Mouse (Mus musculus) inflammation-experienced regulatory T-cells, adult 6 months (primary cell): ENCODE results near the gene Zfp60. TPM values are rescaled to one million over a fixed set of nuclear protein-coding genes. Genes with fewer than 3 reads are reported as not detected.

Source experiments
- ATAC-seq: one replicate; pipeline ENCODE4 v1.8.0; 2017
- polyA plus RNA-seq, 3 experiments: library from polyadenylated mRNA; unstranded; fragments of 100-300 nt; shearing (Covaris generic); gene quantifications; one replicate each; pipeline ENCODE4 v1.2.1; 2017

Zfp60 gene
- polyA plus RNA-seq, 3 experiments from 2014 or later: 7.2 to 12.6 (median 8.5) TPM

DNA sequence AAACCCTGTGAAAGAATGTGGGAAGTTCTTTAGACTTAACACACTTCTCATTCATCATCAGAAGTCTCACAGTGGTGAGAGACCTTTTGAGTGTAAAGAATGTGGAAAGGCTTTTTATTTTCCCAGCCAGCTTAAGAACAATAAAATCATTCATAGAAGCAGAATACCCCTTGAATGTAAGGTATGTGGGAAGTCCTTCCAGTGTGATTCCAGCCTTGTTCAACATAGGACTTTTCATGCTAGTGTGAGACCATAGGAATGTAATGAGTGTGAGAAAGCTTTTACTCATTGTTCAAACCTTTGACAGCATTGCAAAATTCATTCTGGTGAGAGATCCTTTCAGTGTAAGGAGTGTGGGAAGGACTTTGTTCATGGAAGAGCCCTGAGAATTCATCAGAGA is 63.4 kb downstream of the Zfp60 start:
- ATAC-seq: no peak

- no peak for ATAC-seq
Observed at GRCm38 (mm10) chr7:27797906-27798811, 67.0 kb downstream of the Zfp60 start.

DNA sequence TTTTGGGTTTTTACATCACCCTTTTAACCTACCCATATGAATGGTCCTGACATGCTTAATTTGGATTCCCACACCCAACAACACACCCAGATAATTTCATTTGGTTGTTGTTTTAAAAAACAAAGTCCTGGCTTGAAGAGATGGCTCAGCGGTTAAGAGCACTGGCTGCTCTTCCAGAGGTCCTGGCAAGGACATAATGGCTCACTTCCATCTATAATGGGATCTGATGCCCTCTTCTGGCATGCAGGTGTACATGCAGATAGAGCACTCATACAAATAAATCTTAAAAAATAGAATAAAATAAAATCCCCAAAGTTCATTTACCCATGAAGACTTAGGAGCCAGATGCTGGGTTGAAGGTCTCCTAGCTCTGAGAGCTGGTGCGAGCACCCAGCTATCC is 69.9 kb downstream of the Zfp60 start:
- ATAC-seq: no peak

GRCm38 (mm10) chr7:27802986-27803385 is 71.8 kb downstream of the Zfp60 start:
- ATAC-seq: no peak

Other genes with a start within 250 kb of the Zfp60 start
- 10 to 100 TPM; 38.7 to 44.4 (median 40.2) TPM for gene Sertad1, start 244.5 kb upstream of the Zfp60 start, polyA plus RNA-seq
- under 1 TPM; 0.24 to 0.52 (median 0.30) TPM for gene Prx, start 232.1 kb upstream of the Zfp60 start, polyA plus RNA-seq
- gene Hipk4, start 208.1 kb upstream of the Zfp60 start, polyA plus RNA-seq: under 1 TPM; 0.20 to 0.33 (median 0.23) TPM
- 100 to 1,000 TPM; 155 to 246 (median 192) TPM for gene Pld3, start 178.2 kb upstream of the Zfp60 start, polyA plus RNA-seq
- 10 to 100 TPM; 16.4 to 24.4 (median 21.4) TPM for gene 2310022A10Rik, start 178.2 kb upstream of the Zfp60 start, polyA plus RNA-seq
- gene Akt2, start 139.8 kb upstream of the Zfp60 start, polyA plus RNA-seq: 10 to 100 TPM; 41.6 to 51.3 (median 43.1) TPM
- gene Ttc9b, start 77.5 kb upstream of the Zfp60 start, polyA plus RNA-seq: not detected
- 1 to 10 TPM in 1 of 3 experiments, under 1 TPM in 2; 0.88 to 1.4 (median 0.91) TPM for gene Map3k10, start 56.8 kb upstream of the Zfp60 start, polyA plus RNA-seq
- 1 to 10 TPM; 1.9 to 3.5 (median 3.3) TPM for gene Zfp607b, start 42.0 kb upstream of the Zfp60 start, polyA plus RNA-seq
- gene Zfp626, start 75.8 kb downstream of the Zfp60 start, polyA plus RNA-seq: 1 to 10 TPM; 6.0 to 9.0 (median 6.5) TPM
- 1 to 10 TPM; 5.8 to 8.0 (median 6.9) TPM for gene Zfp59, start 107.2 kb downstream of the Zfp60 start, polyA plus RNA-seq
- gene Zfp607a, start 126.1 kb downstream of the Zfp60 start, polyA plus RNA-seq: 10 to 100 TPM in 1 of 3 experiments, 1 to 10 TPM in 2; 5.8 to 11.0 (median 8.7) TPM
- gene Zfp974, start 198.1 kb downstream of the Zfp60 start, polyA plus RNA-seq: 1 to 10 TPM; 3.5 to 9.8 (median 7.0) TPM
- 10 to 100 TPM; 31.7 to 39.9 (median 33.7) TPM for gene Zfp780b, start 247.8 kb downstream of the Zfp60 start, polyA plus RNA-seq